Mouse (Mus musculus): ENCODE measurements around the gene Tsc22d2.

GRCm38 (mm10) chr3:58493621-58494020, 79.1 kb downstream of the Tsc22d2 start:
- no peak for TF ChIP-seq CTCF (IDR thresholded peaks at IDR 0.05; ENCODE audit: control insufficient read depth, insufficient read depth, insufficient replicate concordance, low read depth, low read length)
- no peak for TF ChIP-seq POLR2A (IDR thresholded peaks at IDR 0.05; ENCODE audit: control insufficient read depth, low read depth, low read length)

All from testis, adult 2 months (tissue).